Mouse (Mus musculus): ENCODE results near the gene Eif3k. TPM values are rescaled to one million over a fixed set of nuclear protein-coding genes. Genes with fewer than 3 reads are reported as not detected.

The Eif3k gene
- total RNA-seq, 2 experiments from 2014 or later: 159 to 163 TPM

- DNase-seq: no peak
- intact Hi-C loops (cut with DNase I): loop anchor here (2.0 to 5.0 kb wide), 4 partner anchors 17 to 164 kb away; no protein-coding TSS in a partner anchor
Measured at GRCm38 (mm10) chr7:28961584-28961926, 20.1 kb downstream of the Eif3k start.

GRCm38 (mm10) chr7:28960354-28961046 lies 21.2 kb downstream of the Eif3k start:
- DNase-seq: no peak
- intact Hi-C loops (cut with DNase I): loop anchor here (2.0 to 5.0 kb wide), 4 partner anchors 16 to 163 kb away; no protein-coding TSS in a partner anchor

GRCm38 (mm10) chr7:28959505-28960045 lies 22.1 kb downstream of the Eif3k start:
- DNase-seq: no peak

GRCm38 (mm10) chr7:28958770-28959169 lies 22.9 kb downstream of the Eif3k start:
- intact Hi-C loops (cut with DNase I): no loop called here
- no peak for DNase-seq

More at GRCm38 (mm10) chr7:28959505-28960045, 22.1 kb downstream of the Eif3k start:
- intact Hi-C loops (cut with DNase I): loop anchor here (2.0 to 5.0 kb wide), 4 partner anchors 15 to 162 kb away; no protein-coding TSS in a partner anchor

GRCm38 (mm10) chr7:28957997-28958725 lies 23.5 kb downstream of the Eif3k start:
- intact Hi-C loops (cut with DNase I): no loop called here
- no peak for DNase-seq

- intact Hi-C loops (cut with DNase I): no loop called here
- no peak for DNase-seq
Measured at GRCm38 (mm10) chr7:28957286-28957685, 24.4 kb downstream of the Eif3k start.

GRCm38 (mm10) chr7:28956270-28956669 lies 25.4 kb downstream of the Eif3k start:
- DNase-seq: no peak
- intact Hi-C loops (cut with DNase I): no loop called here

- no peak for DNase-seq
- intact Hi-C loops (cut with DNase I): no loop called here
Measured at GRCm38 (mm10) chr7:28955295-28955897, 26.3 kb downstream of the Eif3k start.

- DNase-seq: no peak
- intact Hi-C loops (cut with DNase I): no loop called here
Measured at GRCm38 (mm10) chr7:28954773-28955172, 26.9 kb downstream of the Eif3k start.

- intact Hi-C loops (cut with DNase I): no loop called here
- no peak for DNase-seq
Measured at GRCm38 (mm10) chr7:28953476-28954376, 27.9 kb downstream of the Eif3k start.

- no peak for DNase-seq
- intact Hi-C loops (cut with DNase I): no loop called here
Measured at GRCm38 (mm10) chr7:28952786-28953185, 28.9 kb downstream of the Eif3k start.

- no peak for DNase-seq
- intact Hi-C loops (cut with DNase I): no loop called here
Measured at GRCm38 (mm10) chr7:28951764-28952163, 29.9 kb downstream of the Eif3k start.

- intact Hi-C loops (cut with DNase I): no loop called here
- DNase-seq: no peak
Measured at GRCm38 (mm10) chr7:28950346-28951037, 31.2 kb downstream of the Eif3k start.

- no peak for DNase-seq
- intact Hi-C loops (cut with DNase I): no loop called here
Measured at GRCm38 (mm10) chr7:28949298-28949697, 32.4 kb downstream of the Eif3k start.

- intact Hi-C loops (cut with DNase I): no loop called here
- no peak for DNase-seq
Measured at GRCm38 (mm10) chr7:28948746-28949145, 32.9 kb downstream of the Eif3k start.

GRCm38 (mm10) chr7:28946271-28946610 lies 35.4 kb downstream of the Eif3k start:
- DNase-seq: no peak
- intact Hi-C loops (cut with DNase I): no loop called here

GRCm38 (mm10) chr7:28945416-28946270 lies 36.0 kb downstream of the Eif3k start:
- DNase-seq: no peak
- intact Hi-C loops (cut with DNase I): loop anchor here (2.0 kb wide), 1 partner anchor 15 kb away; no protein-coding TSS in a partner anchor

- DNase-seq: no peak
- intact Hi-C loops (cut with DNase I): loop anchor here (2.0 kb wide), 1 partner anchor 16 kb away; no protein-coding TSS in a partner anchor
Measured at GRCm38 (mm10) chr7:28944756-28945415, 36.8 kb downstream of the Eif3k start.
